Comparison of ENCODE assay signal across 8 mouse cellular contexts in genomic region chrX:50597105-50597504, GRCm38 (mm10).
DNase-seq lines count a peak whose midpoint lies in the region; ATAC-seq and TF ChIP-seq lines count a peak whose summit lies in the region.

No protein-coding gene starts in this region.

- no peaks in the 10 kb centered on the region for H3K9me3 ChIP-seq in MEL (replicated peaks; ENCODE audit: insufficient read depth, low read length)
- H3K9me3 ChIP-seq in embryonic facial prominence, embryonic 15.5 days (replicated peaks), result no peaks in the 10 kb centered on the region
- no peaks in the 10 kb centered on the region for H3K9me3 ChIP-seq in hindbrain, embryonic 14.5 days (ENCODE audit: control insufficient read depth, low read length)

- no peak for TF ChIP-seq EP300 in MEL (IDR thresholded peaks at IDR 0.05; ENCODE audit: low read depth in 1 of 2, low read length in 2 of 2)

- TF ChIP-seq CTCF in MEL (IDR thresholded peaks at IDR 0.05 in 2 of 3, conservative IDR thresholded peaks at IDR 0.05 in 1 of 3; ENCODE audit: control insufficient read depth in 1 of 3, insufficient read depth in 1 of 3, low read depth in 2 of 3, low read length in 3 of 3, poor library complexity in 1 of 3, severe bottlenecking in 1 of 3), result peak in 2 of 3 experiments; percentile 9 to 24; a peak in 1 of 6 replicates

- TF ChIP-seq POLR2A in MEL (IDR thresholded peaks at IDR 0.05; ENCODE audit: control insufficient read depth in 1 of 2, insufficient read depth in 1 of 2, low read depth in 1 of 2, low read length in 2 of 2, poor library complexity in 1 of 2), result no peak

- peak overlapping the region; percentile 24; the same call in 1 of the 2 replicates for H3K4me2 ChIP-seq in embryonic facial prominence, embryonic 15.5 days (replicated peaks)
- H3K4me2 ChIP-seq in hindbrain, embryonic 14.5 days (replicated peaks), result peak overlapping the region; percentile 32

- no peaks in the 10 kb centered on the region; a peak in 1 of 4 replicates for H3K36me3 ChIP-seq in MEL (ENCODE audit: control insufficient read depth in 1 of 2, insufficient read depth in 2 of 2, low read length in 2 of 2)
- H3K36me3 ChIP-seq in embryonic facial prominence, embryonic 15.5 days, result peaks cover 9% of the 10 kb centered on the region; the same call in 1 of the 2 replicates
- H3K36me3 ChIP-seq in hindbrain, embryonic 14.5 days (replicated peaks; ENCODE audit: control insufficient read depth, insufficient read depth), result peaks cover 19% of the 10 kb centered on the region; the same call in 1 of the 2 replicates

- ATAC-seq in embryonic facial prominence, embryonic 15.5 days (ENCODE audit: insufficient number of reproducible peaks, low FRiP score, low TSS enrichment, low read depth), result no peak
- ATAC-seq in hindbrain, embryonic 14.5 days (ENCODE audit: low FRiP score), result no peak
- no peak for ATAC-seq in granulocyte monocyte progenitor cell, adult 5-6 weeks (replicated peaks; ENCODE audit: poor library complexity, severe bottlenecking)

- no peak overlapping the region for H3K9ac ChIP-seq in MEL (ENCODE audit: control insufficient read depth, low read depth, low read length, poor library complexity, severe bottlenecking)
- no peak overlapping the region for H3K9ac ChIP-seq in embryonic facial prominence, embryonic 15.5 days
- no peak overlapping the region for H3K9ac ChIP-seq in hindbrain, embryonic 14.5 days

- H3K27ac ChIP-seq in MEL (ENCODE audit: control insufficient read depth, low read depth, low read length), result no peak overlapping the region
- 0 out of 2 replicates have a peak overlapping the region, but pooled peaks have one; percentile 44 for H3K27ac ChIP-seq in embryonic facial prominence, embryonic 15.5 days (replicated peaks)
- peak overlapping the region; percentile 66 for H3K27ac ChIP-seq in hindbrain, embryonic 14.5 days

- peak; percentile 76 to 77 for DNase-seq in layer of hippocampus, postnatal 25 days (ENCODE audit: extremely low spot score in 1 of 2, low spot score in 1 of 2)
- DNase-seq in layer of hippocampus, adult 11-12 months (ENCODE audit: low spot score), result no peak
- DNase-seq in MEL (ENCODE audit: low read depth, low spot score), result no peak
- peak; percentile 69 for DNase-seq in hindbrain, embryonic 14.5 days (ENCODE audit: low spot score)
- peak; percentile 62 for DNase-seq in lung, postnatal 25 days (ENCODE audit: low spot score)
- DNase-seq in thymus, postnatal 14 days, result no peak

- no peaks in the 10 kb centered on the region for H3K27me3 ChIP-seq in MEL (ENCODE audit: control insufficient read depth in 1 of 2, insufficient read depth in 2 of 2, low read length in 2 of 2)
- no peaks in the 10 kb centered on the region for H3K27me3 ChIP-seq in embryonic facial prominence, embryonic 15.5 days
- no peaks in the 10 kb centered on the region for H3K27me3 ChIP-seq in hindbrain, embryonic 14.5 days (ENCODE audit: control insufficient read depth, insufficient read depth, low read length)

- no peaks in the 10 kb centered on the region for H3K79me2 ChIP-seq in MEL (ENCODE audit: control insufficient read depth, insufficient read depth, low read length, poor library complexity)

- TF ChIP-seq RAD21 in MEL (IDR thresholded peaks at IDR 0.05; ENCODE audit: low read depth, low read length), result no peak; the same call in 1 of the 2 replicates

- no peak overlapping the region for H3K4me3 ChIP-seq in MEL (ENCODE audit: control insufficient read depth in 1 of 2, insufficient read depth in 1 of 2, low read depth in 2 of 2, low read length in 2 of 2)
- peak overlapping the region; percentile 29 for H3K4me3 ChIP-seq in embryonic facial prominence, embryonic 15.5 days (replicated peaks)
- H3K4me3 ChIP-seq in hindbrain, embryonic 14.5 days (replicated peaks; ENCODE audit: low read length), result no peak overlapping the region

- WGBS in embryonic facial prominence, embryonic 15.5 days, result 64% methylated on average over 6 of the region's 6 CpGs
- 64% methylated on average over 6 of the region's 6 CpGs for WGBS in hindbrain, embryonic 14.5 days

- H3K4me1 ChIP-seq in MEL (ENCODE audit: control insufficient read depth in 1 of 2, insufficient read depth in 2 of 2, low read length in 2 of 2), result no peaks in the 10 kb centered on the region
- no peaks in the 10 kb centered on the region for H3K4me1 ChIP-seq in embryonic facial prominence, embryonic 15.5 days
- H3K4me1 ChIP-seq in hindbrain, embryonic 14.5 days (replicated peaks; ENCODE audit: control insufficient read depth, insufficient read depth, low read length), result no peaks in the 10 kb centered on the region

TF ChIP-seq in MEL, 35 proteins besides CTCF, POLR2A, EP300 and RAD21:
- 0 out of 2 replicates have a peak, but pooled peaks have one; percentile 4 for TF ChIP-seq SMC3 (IDR thresholded peaks at IDR 0.05; ENCODE audit: low read depth, low read length)
- no peak for TF ChIP-seq HCFC1 (IDR thresholded peaks at IDR 0.05; ENCODE audit: low read depth, low read length)
- no peak for TF ChIP-seq GATA1 (IDR thresholded peaks at IDR 0.05; ENCODE audit: low read depth, low read length)
- no peak for TF ChIP-seq JUND (IDR thresholded peaks at IDR 0.05; ENCODE audit: low read depth, low read length)
- no peak for TF ChIP-seq USF1 (IDR thresholded peaks at IDR 0.05; ENCODE audit: low read depth, low read length)
- no peak for TF ChIP-seq TBP (IDR thresholded peaks at IDR 0.05; ENCODE audit: low read depth, low read length)

Comparison
In these comparisons a context has a peak if more than half of its experiments do, and no peak if none do; other contexts are left out.
1. DNase-seq: peak in layer of hippocampus, postnatal 25 days (2 of 2), hindbrain, embryonic 14.5 days (single experiment) and lung, postnatal 25 days (single experiment); none in layer of hippocampus, adult 11-12 months (single experiment), MEL (single experiment) and thymus, postnatal 14 days (single experiment).